19 mouse cellular contexts compared by ENCODE assay signal in genomic region chr6:48866355-48866950, GRCm38 (mm10). TPM values are rescaled to one million over a fixed set of nuclear protein-coding genes. Genes with fewer than 3 reads are reported as not detected.
DNase-seq lines count a peak whose midpoint lies in the region; ATAC-seq lines count a peak whose summit lies in the region.
"Not testable (repeated sequence)": the region's sequence is repeated elsewhere in the genome, so short reads cannot be mapped to it uniquely, and the experiment has no call there.
"Had no signal": no experiment of that assay in that cellular context is flagged by ENCODE, and none has a peak within 500 bp of the region (broad histone marks: within the 10 kb centered on the region; RNA-seq: fewer than 3 reads in every experiment).

No protein-coding gene starts in this region.

- not testable (repeated sequence) for H3K27me3 ChIP-seq in intestine, embryonic 14.5 days (replicated peaks; ENCODE audit: control insufficient read depth, insufficient read depth, low read length); midbrain, embryonic 12.5 days

- not testable (repeated sequence) for H3K9ac ChIP-seq in intestine, embryonic 14.5 days (ENCODE audit: low read length); midbrain, embryonic 12.5 days (replicated peaks)

- H3K9me3 ChIP-seq in intestine, embryonic 14.5 days (ENCODE audit: control insufficient read depth, low read length); midbrain, embryonic 12.5 days: not testable (repeated sequence)

- 15% methylated on average over 1 of the region's 1 CpGs for WGBS in intestine, embryonic 14.5 days
- 10% methylated on average over 1 of the region's 1 CpGs for WGBS in midbrain, embryonic 12.5 days

- H3K27ac ChIP-seq in intestine, embryonic 14.5 days (ENCODE audit: low read depth) = peak overlapping the region; percentile 69
- H3K27ac ChIP-seq in midbrain, embryonic 12.5 days (replicated peaks) = 0 out of 2 replicates have a peak overlapping the region, but pooled peaks have one; percentile 10

- not testable (repeated sequence) for ATAC-seq in intestine, embryonic 14.5 days (replicated peaks; ENCODE audit: low FRiP score, low TSS enrichment, low read depth); midbrain, embryonic 12.5 days (ENCODE audit: low FRiP score, low read depth)

- not testable (repeated sequence) for H3K36me3 ChIP-seq in intestine, embryonic 14.5 days (ENCODE audit: control insufficient read depth, insufficient read depth, low read length); midbrain, embryonic 12.5 days

- peak; percentile 28 for DNase-seq in ZHBTc4 (ENCODE audit: low read depth, low spot score)
- DNase-seq in embryo, embryonic 9.5 days (ENCODE audit: extremely low spot score) = peak; percentile 33
- DNase-seq in heart, adult 11 months = peak; percentile 42
- peak; percentile 51 for DNase-seq in intestine, embryonic 14.5 days (ENCODE audit: low spot score)
- DNase-seq in kidney, adult 9 months = peak; percentile 88
- DNase-seq in kidney, postnatal 10 days = peak; percentile 5
- peak; percentile 1 for DNase-seq in testis, postnatal 10 days (ENCODE audit: low spot score)

- H3K4me2 ChIP-seq in intestine, embryonic 14.5 days (ENCODE audit: low read length); midbrain, embryonic 12.5 days (replicated peaks): not testable (repeated sequence)

- not testable (repeated sequence) for H3K4me3 ChIP-seq in intestine, embryonic 14.5 days (ENCODE audit: low read depth, low read length); midbrain, embryonic 12.5 days

- peaks cover 16% of the 10 kb centered on the region for H3K4me1 ChIP-seq in intestine, embryonic 14.5 days (replicated peaks; ENCODE audit: control insufficient read depth, insufficient read depth, low read length)
- peaks cover 16% of the 10 kb centered on the region for H3K4me1 ChIP-seq in midbrain, embryonic 12.5 days

RNA-seq across cellular contexts. Expression of gene Aoc1, which starts 6.2 kb away (rescaled TPM):
- polyA plus RNA-seq in intestine, embryonic 14.5 days (2014; fragmentation: Nextera tagmentation; extraction: Ambion mirVana) = 2.5 and 2.8 TPM in 2 replicates
- polyA plus RNA-seq in midbrain, embryonic 12.5 days (2016; fragmentation: Nextera tagmentation; extraction: Ambion mirVana) = not detected in 2 replicates
- polyA plus RNA-seq: activated CD4-positive, CD25-positive, alpha-beta regulatory T cell, adult 4 months; adrenal gland, adult 2 months; erythroblast, embryonic 14.5 days; forebrain, embryonic 12.5 days; heart, embryonic 11.5 days; hindbrain, embryonic 14.5 days; inflammation-experienced regulatory T-cells, adult 6 months; limb, embryonic 12.5 days; liver, embryonic 15.5 days; lung, embryonic 14.5 days; midbrain, embryonic 13.5 days had no signal

RNA-seq across cellular contexts. Expression of gene Tmem176b, which starts 25.2 kb away (rescaled TPM):
- polyA plus RNA-seq in intestine, embryonic 14.5 days (2014; fragmentation: Nextera tagmentation; extraction: Ambion mirVana) = 373 and 390 TPM in 2 replicates
- polyA plus RNA-seq in midbrain, embryonic 12.5 days (2016; fragmentation: Nextera tagmentation; extraction: Ambion mirVana) = 64.5 and 86.7 TPM in 2 replicates

RNA-seq across cellular contexts. Expression of gene Tmem176a, which starts 25.7 kb away (rescaled TPM):
- 171 and 182 TPM in 2 replicates for polyA plus RNA-seq in intestine, embryonic 14.5 days (2014; fragmentation: Nextera tagmentation; extraction: Ambion mirVana)
- polyA plus RNA-seq in midbrain, embryonic 12.5 days (2016; fragmentation: Nextera tagmentation; extraction: Ambion mirVana) = 18.5 and 18.6 TPM in 2 replicates

Comparison
In these comparisons a context has a peak if more than half of its experiments do, and no peak if none do; other contexts are left out.
1. DNase-seq: peak in every context shown above with its lines; median percentile 88 in kidney, adult 9 months; 51 in intestine, embryonic 14.5 days; 42 in heart, adult 11 months; 33 in embryo, embryonic 9.5 days; 28 in ZHBTc4; 5 in kidney, postnatal 10 days; 1 in testis, postnatal 10 days.